Mouse (Mus musculus) liver, embryonic 12.5 days (tissue): ENCODE measurements around the gene Mal. TPM values are rescaled to one million over a fixed set of nuclear protein-coding genes. Genes with fewer than 3 reads are reported as not detected.

Experiments used
- ATAC-seq: fragments of 200-750 bp; cut with Nextera tagmentation; 2 replicates; pipeline ENCODE4 v1.8.0; 2017; ENCODE audit warnings: moderate number of reproducible peaks, mild to moderate bottlenecking, moderate library complexity
- H3K27ac ChIP-seq: fragments of 300-500 bp; sonication (generic); 2 replicates; pipeline ENCODE4 v1.5.1; 2016; ENCODE audit warnings: mild to moderate bottlenecking
- H3K27me3 ChIP-seq: fragments of 300-500 bp; sonication (generic); replicated peaks from 2 replicates; pipeline ENCODE4 v1.6.1; 2016; ENCODE audit warnings: mild to moderate bottlenecking, moderate library complexity
- H3K36me3 ChIP-seq: fragments of 300-500 bp; sonication (generic); 2 replicates; pipeline ENCODE4 v1.6.1; 2016; ENCODE audit warnings: mild to moderate bottlenecking, moderate library complexity
- H3K4me1 ChIP-seq: fragments of 300-500 bp; sonication (generic); 2 replicates; pipeline ENCODE4 v1.6.1; 2016
- H3K4me2 ChIP-seq: fragments of 300-500 bp; sonication (generic); 2 replicates; pipeline ENCODE4 v1.6.1; 2016; ENCODE audit warnings: mild to moderate bottlenecking, moderate library complexity
- H3K4me3 ChIP-seq: fragments of 300-500 bp; sonication (generic); 2 replicates; pipeline ENCODE4 v1.5.1; 2016; ENCODE audit warnings: mild to moderate bottlenecking, moderate library complexity
- H3K9ac ChIP-seq: fragments of 300-500 bp; sonication (generic); 2 replicates; pipeline ENCODE4 v1.6.1; 2016; ENCODE audit warnings: mild to moderate bottlenecking, moderate library complexity
- H3K9me3 ChIP-seq: fragments of 300-500 bp; sonication (generic); replicated peaks from 2 replicates; pipeline ENCODE4 v1.6.1; 2016; ENCODE audit warnings: mild to moderate bottlenecking, moderate library complexity
- WGBS: fragments of 180-500 bp; shearing (Covaris S2); methylation state at CpG from one replicate; pipeline ENCODE4 v1.1.7; 2016; ENCODE audit not compliant: insufficient replicate concordance; 5-methylcytosine and 5-hydroxymethylcytosine counted together
- polyA plus RNA-seq: library from polyadenylated mRNA; unstranded; fragments of >200 nt; fragmentation: Nextera tagmentation; extraction: Ambion mirVana; gene quantifications from 2 replicates; pipeline ENCODE4 v1.2.1, GENCODE M21; 2016

The Mal gene
- polyA plus RNA-seq, 1 experiment from 2014 or later: not detected

DNA sequence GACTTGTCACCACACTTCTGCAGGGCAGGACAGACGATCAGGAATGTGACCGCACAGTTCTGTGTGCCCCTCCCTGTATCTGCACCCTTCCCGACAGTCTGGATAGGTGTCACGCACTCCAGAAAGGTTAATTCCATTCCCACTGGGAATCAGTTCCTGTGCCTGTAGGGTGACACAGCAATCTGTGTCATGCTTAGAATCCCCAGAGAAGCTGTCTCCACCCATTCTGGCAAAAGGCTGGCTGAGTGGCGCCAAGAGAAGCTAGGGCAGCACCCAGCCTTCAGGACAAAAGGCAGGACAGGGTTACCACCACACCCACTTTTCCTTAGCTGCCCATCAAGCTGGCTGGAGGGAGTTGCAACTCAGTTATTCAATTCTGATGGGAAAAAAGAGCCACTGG is 6.6 kb downstream of the Mal start:
- no peak overlapping the region for H3K4me2 ChIP-seq
- H3K36me3 ChIP-seq: no peaks in the 10 kb centered on the region
- H3K27me3 ChIP-seq: peaks cover 48% of the 10 kb centered on the region
- no peak overlapping the region for H3K27ac ChIP-seq
- no peak overlapping the region for H3K4me3 ChIP-seq
- H3K9ac ChIP-seq: no peak overlapping the region
- no peaks in the 10 kb centered on the region for H3K4me1 ChIP-seq
- 69% methylated on average over 5 of the region's 5 CpGs for WGBS
- ATAC-seq: no peak
- H3K9me3 ChIP-seq: no peaks in the 10 kb centered on the region

DNA sequence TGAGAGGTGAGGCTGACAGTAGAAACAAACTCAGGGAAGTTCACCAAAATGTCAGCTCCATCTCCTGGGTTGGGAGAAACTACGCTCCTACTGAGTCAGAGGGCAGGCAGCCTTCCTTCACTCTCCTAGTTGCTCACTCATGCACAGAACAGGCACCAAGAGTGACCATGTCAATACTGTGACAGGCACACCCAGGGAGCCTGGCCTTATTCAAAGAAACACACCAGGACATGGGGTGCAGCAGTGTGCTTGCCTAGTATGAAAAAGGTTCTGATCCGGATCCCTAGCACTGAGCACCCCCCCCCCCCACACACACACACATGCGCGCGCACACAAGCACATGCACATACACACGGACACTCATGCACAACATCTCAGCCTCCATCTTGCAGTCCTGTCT is 8.3 kb downstream of the Mal start:
- WGBS: 74% methylated on average over 6 of the region's 6 CpGs
- Histone ChIP-seq H3K4me3 (no peak overlapping the region), H3K9me3 (no peaks in the 10 kb centered on the region), H3K4me2 (no peak overlapping the region), H3K9ac (no peak overlapping the region), H3K27ac (no peak overlapping the region), H3K27me3 (peaks cover 30% of the 10 kb centered on the region), H3K36me3 (no peaks in the 10 kb centered on the region), H3K4me1 (no peaks in the 10 kb centered on the region)
- no peak for ATAC-seq

- H3K9ac ChIP-seq: no peak overlapping the region
- no peaks in the 10 kb centered on the region for H3K4me1 ChIP-seq
- no peaks in the 10 kb centered on the region for H3K36me3 ChIP-seq
- no peak overlapping the region for H3K27ac ChIP-seq
- no peak for ATAC-seq
- H3K27me3 ChIP-seq: peaks cover 24% of the 10 kb centered on the region
- no peak overlapping the region for H3K4me3 ChIP-seq
- 49% methylated on average over 5 of the region's 5 CpGs for WGBS
- no peak overlapping the region for H3K4me2 ChIP-seq
- no peaks in the 10 kb centered on the region for H3K9me3 ChIP-seq
Observed at GRCm38 (mm10) chr2:127646875-127647274, 9.6 kb downstream of the Mal start.

DNA sequence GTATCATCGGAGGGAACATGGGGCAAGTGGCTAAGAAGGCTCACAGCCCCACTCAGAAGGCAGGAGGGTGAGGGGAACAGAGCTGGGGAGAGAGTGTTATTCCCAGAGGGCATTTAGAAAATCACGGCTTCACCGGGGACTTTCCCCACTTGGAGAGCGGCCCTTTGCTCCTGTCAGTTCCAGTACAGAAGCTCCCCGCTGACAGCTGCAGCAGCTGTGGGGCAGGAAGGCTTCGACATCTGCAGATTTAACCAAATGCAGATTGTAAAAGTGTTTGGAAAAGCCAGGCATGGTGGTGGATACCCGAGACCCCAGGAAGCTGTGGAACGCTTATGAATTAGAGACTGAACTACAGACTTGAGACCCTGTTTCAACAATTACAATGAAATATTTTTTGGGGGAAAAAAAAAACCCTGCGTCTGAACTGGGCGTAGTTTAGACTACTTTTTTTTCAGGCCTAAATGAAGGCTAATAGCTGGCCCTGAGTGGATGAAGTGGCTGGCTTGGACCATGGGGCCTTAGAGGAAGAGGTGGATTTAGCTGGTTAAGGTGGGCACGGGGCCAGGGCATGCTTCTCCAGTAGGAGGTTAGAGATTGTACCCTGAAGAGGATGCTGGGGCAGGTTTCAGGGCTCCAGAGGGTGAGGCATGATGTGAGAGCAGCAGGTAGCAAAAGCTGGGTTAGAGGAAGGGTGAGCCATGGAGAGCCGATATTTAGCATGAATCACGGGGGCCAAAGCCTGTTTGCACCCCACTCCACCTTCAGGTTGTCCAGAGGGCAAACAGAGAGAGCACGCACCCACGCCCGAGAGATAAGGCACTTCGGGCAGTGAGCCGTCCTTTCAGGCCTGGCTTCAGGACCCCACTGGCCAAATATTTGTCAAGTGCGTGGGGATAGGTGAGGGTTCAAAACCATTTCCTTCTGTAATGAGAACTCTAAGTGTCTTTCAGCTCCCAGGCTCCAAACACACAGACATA is 12.5 kb downstream of the Mal start:
- no peak for ATAC-seq
- H3K9me3 ChIP-seq: no peaks in the 10 kb centered on the region
- no peaks in the 10 kb centered on the region for H3K4me1 ChIP-seq
- H3K36me3 ChIP-seq: no peaks in the 10 kb centered on the region
- no peak overlapping the region for H3K27ac ChIP-seq
- H3K27me3 ChIP-seq: peaks cover 7% of the 10 kb centered on the region; the same call in 1 of the 2 replicates
- WGBS: 56% methylated on average over 19 of the region's 19 CpGs
- H3K4me2 ChIP-seq: no peak overlapping the region
- no peak overlapping the region for H3K9ac ChIP-seq
- H3K4me3 ChIP-seq: no peak overlapping the region

DNA sequence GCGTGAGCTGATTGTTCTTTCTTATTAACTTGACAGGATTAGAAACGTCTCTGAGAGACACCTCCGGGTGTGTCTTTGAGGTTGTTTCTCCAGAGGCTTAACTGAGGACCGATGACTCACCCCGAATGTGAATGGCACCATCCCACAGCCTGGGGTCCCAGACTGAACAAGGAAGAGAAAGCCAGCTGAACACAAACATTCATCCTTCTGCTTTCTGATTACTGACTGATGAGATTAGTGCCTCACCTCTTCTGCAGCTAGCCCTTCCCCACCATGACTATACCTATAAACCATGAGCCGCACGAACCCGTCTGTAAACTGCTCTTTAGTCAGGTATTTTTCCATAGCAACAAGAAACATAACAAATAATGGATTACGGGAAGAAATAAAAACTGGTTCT is 17.5 kb downstream of the Mal start:
- Histone ChIP-seq H3K36me3 (no peaks in the 10 kb centered on the region), H3K4me2 (no peak overlapping the region), H3K9me3 (no peaks in the 10 kb centered on the region), H3K9ac (no peak overlapping the region), H3K4me1 (no peaks in the 10 kb centered on the region), H3K27ac (no peak overlapping the region), H3K27me3 (peaks cover 14% of the 10 kb centered on the region; the same call in 1 of the 2 replicates), H3K4me3 (no peak overlapping the region)
- no peak for ATAC-seq
- WGBS: 67% methylated on average over 9 of the region's 9 CpGs

DNA sequence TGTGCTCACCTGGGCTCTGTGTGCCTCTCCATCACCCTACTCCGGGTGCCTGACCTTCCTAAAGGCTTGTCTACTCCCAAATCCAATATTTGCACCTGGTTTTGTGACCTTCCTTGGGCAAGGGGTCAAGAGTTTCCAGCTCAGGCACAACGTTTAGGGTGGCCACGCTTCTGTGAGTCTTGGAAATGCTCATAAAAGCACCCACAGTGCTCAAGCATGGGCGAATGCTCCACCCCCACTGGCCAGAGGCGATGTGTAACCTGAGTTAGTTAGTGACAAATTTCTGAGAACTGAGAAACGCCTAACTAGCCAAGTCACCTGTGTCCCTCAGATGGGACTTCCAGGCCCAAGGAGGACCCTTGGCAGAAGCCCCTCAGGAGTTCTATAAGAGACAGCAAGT is 20.9 kb downstream of the Mal start:
- no peak overlapping the region for H3K4me2 ChIP-seq
- no peaks in the 10 kb centered on the region for H3K4me1 ChIP-seq
- no peaks in the 10 kb centered on the region for H3K36me3 ChIP-seq
- no peak overlapping the region for H3K27ac ChIP-seq
- peaks cover 15% of the 10 kb centered on the region; the same call in 1 of the 2 replicates for H3K27me3 ChIP-seq
- ATAC-seq: no peak
- 50% methylated on average over 6 of the region's 6 CpGs for WGBS
- H3K9ac ChIP-seq: no peak overlapping the region
- no peak overlapping the region for H3K4me3 ChIP-seq
- H3K9me3 ChIP-seq: no peaks in the 10 kb centered on the region

DNA sequence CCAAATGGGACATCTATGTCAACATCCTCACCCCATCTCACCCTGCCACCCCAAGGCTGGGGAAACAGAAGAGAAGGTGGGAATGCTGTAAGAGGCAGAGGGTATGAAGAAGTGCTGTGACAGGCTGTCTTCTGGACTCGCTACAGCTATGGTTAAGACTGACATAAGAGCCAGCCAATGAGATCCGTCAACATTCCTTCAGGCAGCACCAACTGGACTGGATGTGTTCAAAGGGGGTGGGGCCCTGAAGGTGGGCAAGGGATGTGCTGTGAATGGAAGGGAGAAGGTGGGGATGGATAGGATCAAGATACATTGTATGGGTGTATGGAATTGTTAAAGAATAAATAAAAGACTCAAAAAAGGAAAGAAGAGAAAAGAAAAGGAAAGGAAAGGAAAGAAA is 23.9 kb downstream of the Mal start:
- ATAC-seq: no peak
- Histone ChIP-seq H3K9ac (no peak overlapping the region), H3K4me3 (no peak overlapping the region), H3K9me3 (no peaks in the 10 kb centered on the region), H3K36me3 (no peaks in the 10 kb centered on the region), H3K4me1 (no peaks in the 10 kb centered on the region), H3K4me2 (no peak overlapping the region), H3K27ac (no peak overlapping the region), H3K27me3 (peaks cover 20% of the 10 kb centered on the region; the same call in 1 of the 2 replicates)
- 59% methylated on average over 2 of the region's 2 CpGs for WGBS

GRCm38 (mm10) chr2:127627990-127628570 is 28.4 kb downstream of the Mal start:
- Histone ChIP-seq H3K36me3 (no peaks in the 10 kb centered on the region), H3K4me2 (no peak overlapping the region), H3K27ac (no peak overlapping the region), H3K9ac (no peak overlapping the region), H3K9me3 (no peaks in the 10 kb centered on the region), H3K27me3 (peaks cover 13% of the 10 kb centered on the region; the same call in 1 of the 2 replicates), H3K4me3 (no peak overlapping the region), H3K4me1 (no peaks in the 10 kb centered on the region)
- no peak for ATAC-seq
- 62% methylated on average over 6 of the region's 6 CpGs for WGBS

GRCm38 (mm10) chr2:127627354-127627753 is 29.1 kb downstream of the Mal start:
- 62% methylated on average over 6 of the region's 6 CpGs for WGBS
- H3K4me1 ChIP-seq: no peaks in the 10 kb centered on the region
- H3K27me3 ChIP-seq: peaks cover 11% of the 10 kb centered on the region; the same call in 1 of the 2 replicates
- no peaks in the 10 kb centered on the region for H3K36me3 ChIP-seq
- H3K9me3 ChIP-seq: no peaks in the 10 kb centered on the region
- no peak overlapping the region for H3K4me3 ChIP-seq
- no peak for ATAC-seq
- H3K9ac ChIP-seq: no peak overlapping the region
- no peak overlapping the region for H3K27ac ChIP-seq
- H3K4me2 ChIP-seq: no peak overlapping the region

DNA sequence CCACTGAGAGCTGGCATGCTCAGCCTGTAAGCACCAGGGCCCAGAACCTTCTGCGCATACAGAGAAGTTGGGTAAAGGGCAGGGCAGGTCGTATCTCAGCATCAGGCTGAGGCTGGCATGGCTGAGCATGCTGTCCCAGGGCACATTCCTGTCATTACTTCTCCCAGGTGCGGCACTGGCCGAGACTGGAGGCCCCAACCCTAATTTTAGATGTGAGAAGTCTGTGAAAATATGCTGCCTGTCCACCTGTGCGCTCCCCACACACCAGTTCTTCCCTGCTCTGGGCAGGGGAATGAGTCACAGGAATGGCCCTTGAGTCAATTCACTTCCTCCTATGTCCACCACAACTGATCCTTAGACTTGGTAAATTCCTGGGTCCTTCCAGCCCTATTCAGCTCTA is 30.8 kb downstream of the Mal start:
- no peak for ATAC-seq

DNA sequence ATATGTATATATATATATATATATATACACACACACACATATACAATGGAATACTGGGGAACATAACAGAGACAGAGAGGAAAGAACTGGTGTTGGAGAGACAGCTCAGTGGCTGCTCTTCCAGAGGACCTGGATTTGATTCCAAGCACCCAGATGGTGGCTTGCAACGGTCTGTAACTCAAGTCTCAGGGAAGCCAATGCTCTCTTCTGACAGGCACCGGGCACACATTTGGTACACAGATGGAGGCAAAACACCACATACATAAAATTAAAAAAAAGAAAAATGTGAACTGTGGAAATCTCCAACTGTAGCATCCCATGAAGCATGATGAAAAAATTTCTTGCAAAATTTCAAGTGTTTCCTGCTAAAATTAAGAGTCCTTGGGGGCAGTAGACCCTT is 31.7 kb downstream of the Mal start:
- no peak overlapping the region for H3K9ac ChIP-seq
- no peak for ATAC-seq

More for the DNA sequence above, 30.8 kb downstream of the Mal start:
- no peaks in the 10 kb centered on the region for H3K9me3 ChIP-seq
- peaks cover 14% of the 10 kb centered on the region; the same call in 1 of the 2 replicates for H3K27me3 ChIP-seq
- 62% methylated on average over 5 of the region's 5 CpGs for WGBS
- no peak overlapping the region for H3K4me3 ChIP-seq
- no peaks in the 10 kb centered on the region for H3K36me3 ChIP-seq
- H3K4me2 ChIP-seq: no peak overlapping the region
- H3K9ac ChIP-seq: no peak overlapping the region
- no peak overlapping the region for H3K27ac ChIP-seq
- H3K4me1 ChIP-seq: no peaks in the 10 kb centered on the region

GRCm38 (mm10) chr2:127622065-127622464 is 34.4 kb downstream of the Mal start:
- Histone ChIP-seq H3K9me3 (no peaks in the 10 kb centered on the region), H3K4me1 (no peaks in the 10 kb centered on the region), H3K4me3 (no peak overlapping the region), H3K36me3 (no peaks in the 10 kb centered on the region), H3K9ac (no peak overlapping the region), H3K27me3 (peaks cover 9% of the 10 kb centered on the region; the same call in 1 of the 2 replicates), H3K4me2 (no peak overlapping the region), H3K27ac (no peak overlapping the region)
- WGBS: 52% methylated on average over 3 of the region's 3 CpGs
- no peak for ATAC-seq

More for the DNA sequence above, 31.7 kb downstream of the Mal start:
- Histone ChIP-seq H3K4me3 (no peak overlapping the region), H3K9me3 (no peaks in the 10 kb centered on the region), H3K27me3 (peaks cover 14% of the 10 kb centered on the region; the same call in 1 of the 2 replicates), H3K4me2 (no peak overlapping the region), H3K27ac (no peak overlapping the region), H3K4me1 (no peaks in the 10 kb centered on the region), H3K36me3 (no peaks in the 10 kb centered on the region)
- WGBS: 68% methylated on average over 2 of the region's 2 CpGs
